Mouse (Mus musculus): ENCODE data around the gene Ehmt2. TPM values are rescaled to one million over a fixed set of nuclear protein-coding genes. Genes with fewer than 3 reads are reported as not detected.
A peak's percentile ranks its signal among the peaks of the same experiment; 100 is the strongest.

The Ehmt2 gene
- polyA plus RNA-seq, 1 experiment from 2014 or later, result 35.8 TPM

DNA sequence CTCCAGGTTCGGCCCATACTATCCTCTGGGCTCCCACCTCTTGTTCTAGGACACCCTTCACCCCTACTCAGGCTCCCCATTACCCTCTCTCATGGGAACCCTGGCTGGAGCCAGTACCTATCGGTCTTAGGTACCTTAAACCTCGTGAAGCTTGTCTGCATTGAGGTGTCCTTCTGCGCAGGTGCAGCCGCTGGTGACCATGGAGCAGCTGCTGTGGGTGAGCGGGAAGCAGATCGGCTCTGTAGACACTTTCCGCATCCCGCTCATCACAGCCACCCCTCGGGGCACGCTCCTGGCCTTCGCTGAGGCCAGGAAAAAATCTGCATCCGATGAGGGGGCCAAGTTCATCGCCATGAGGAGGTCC, 33.4 kb downstream of the Ehmt2 start:
- Histone ChIP-seq H3K4me1 (replicated peaks; ENCODE audit: control insufficient read depth, insufficient read depth, low read length) (no peaks in the 10 kb centered on the region), H3K36me3 (ENCODE audit: control insufficient read depth, insufficient read depth) (peaks cover 43% of the 10 kb centered on the region), H3K9ac (ENCODE audit: low read depth, low read length) (peak overlapping the region; percentile 77), H3K4me2 (replicated peaks; ENCODE audit: low read depth) (peak overlapping the region; percentile 95), H3K27me3 (replicated peaks; ENCODE audit: control insufficient read depth, insufficient read depth, low read length) (no peaks in the 10 kb centered on the region), H3K27ac (ENCODE audit: low read depth, low read length) (peak overlapping the region; percentile 80), H3K4me3 (ENCODE audit: low read depth, low read length) (peak overlapping the region; percentile 77), H3K9me3 (ENCODE audit: control insufficient read depth) (no peaks in the 10 kb centered on the region)
- ATAC-seq, result 0 out of 2 replicates have a peak, but pooled peaks have one; percentile 2
- TF ChIP-seq CTCF (IDR thresholded peaks at IDR 0.05; ENCODE audit: low read depth), result no peak
- 7% methylated on average over 14 of the region's 14 CpGs for WGBS

DNA sequence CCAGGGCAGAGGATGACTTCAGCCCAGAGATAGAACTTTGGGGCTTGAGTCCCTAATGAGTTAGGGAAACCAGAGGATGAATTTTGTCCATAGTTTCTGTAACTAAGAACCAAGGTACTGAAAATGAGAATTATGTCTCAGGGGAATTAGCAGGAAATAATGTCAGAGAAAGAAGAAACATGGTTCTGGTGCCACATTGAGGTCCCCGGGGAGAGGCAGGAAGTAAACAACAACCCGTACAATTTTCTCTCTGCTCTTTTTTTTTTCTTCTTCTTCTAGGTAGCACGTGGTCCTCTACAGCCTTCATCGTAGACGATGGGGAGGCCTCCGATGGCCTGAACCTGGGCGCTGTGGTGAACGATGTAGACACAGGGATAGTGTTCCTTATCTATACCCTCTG, 34.0 kb downstream of the Ehmt2 start:
- Histone ChIP-seq H3K4me3 (ENCODE audit: low read depth, low read length) (peak overlapping the region; percentile 77), H3K27ac (ENCODE audit: low read depth, low read length) (no peak overlapping the region), H3K27me3 (replicated peaks; ENCODE audit: control insufficient read depth, insufficient read depth, low read length) (no peaks in the 10 kb centered on the region), H3K4me1 (replicated peaks; ENCODE audit: control insufficient read depth, insufficient read depth, low read length) (no peaks in the 10 kb centered on the region), H3K9ac (ENCODE audit: low read depth, low read length) (peak overlapping the region; percentile 77; the same call in 1 of the 2 replicates), H3K9me3 (ENCODE audit: control insufficient read depth) (no peaks in the 10 kb centered on the region), H3K4me2 (replicated peaks; ENCODE audit: low read depth) (peak overlapping the region; percentile 95), H3K36me3 (ENCODE audit: control insufficient read depth, insufficient read depth) (peaks cover 43% of the 10 kb centered on the region)
- 36% methylated on average over 8 of the region's 8 CpGs for WGBS
- no peak for ATAC-seq
- no peak for TF ChIP-seq CTCF (IDR thresholded peaks at IDR 0.05; ENCODE audit: low read depth)

DNA sequence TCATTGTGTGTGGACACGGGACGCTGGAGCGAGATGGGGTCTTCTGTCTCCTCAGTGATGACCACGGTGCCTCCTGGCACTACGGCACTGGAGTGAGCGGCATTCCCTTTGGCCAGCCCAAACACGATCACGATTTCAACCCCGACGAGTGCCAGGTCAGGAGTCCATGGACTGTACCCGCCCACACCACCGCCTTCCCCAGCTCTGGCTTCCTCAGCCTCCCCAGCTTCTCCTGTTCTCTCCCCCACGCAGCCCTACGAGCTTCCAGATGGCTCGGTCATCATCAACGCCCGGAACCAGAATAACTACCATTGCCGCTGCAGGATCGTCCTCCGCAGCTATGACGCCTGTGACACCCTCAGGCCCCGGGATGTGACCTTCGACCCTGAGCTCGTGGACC, 35.8 kb downstream of the Ehmt2 start:
- Histone ChIP-seq H3K27ac (ENCODE audit: low read depth, low read length) (no peak overlapping the region), H3K9me3 (ENCODE audit: control insufficient read depth) (no peaks in the 10 kb centered on the region), H3K4me3 (ENCODE audit: low read depth, low read length) (peak overlapping the region; percentile 23), H3K27me3 (replicated peaks; ENCODE audit: control insufficient read depth, insufficient read depth, low read length) (no peaks in the 10 kb centered on the region), H3K4me1 (replicated peaks; ENCODE audit: control insufficient read depth, insufficient read depth, low read length) (no peaks in the 10 kb centered on the region), H3K36me3 (ENCODE audit: control insufficient read depth, insufficient read depth) (peaks cover 31% of the 10 kb centered on the region), H3K4me2 (replicated peaks; ENCODE audit: low read depth) (peak overlapping the region; percentile 95), H3K9ac (ENCODE audit: low read depth, low read length) (peak overlapping the region; percentile 2; the same call in 1 of the 2 replicates)
- no peak for ATAC-seq
- 62% methylated on average over 24 of the region's 24 CpGs for WGBS
- TF ChIP-seq CTCF (IDR thresholded peaks at IDR 0.05; ENCODE audit: low read depth), result no peak

DNA sequence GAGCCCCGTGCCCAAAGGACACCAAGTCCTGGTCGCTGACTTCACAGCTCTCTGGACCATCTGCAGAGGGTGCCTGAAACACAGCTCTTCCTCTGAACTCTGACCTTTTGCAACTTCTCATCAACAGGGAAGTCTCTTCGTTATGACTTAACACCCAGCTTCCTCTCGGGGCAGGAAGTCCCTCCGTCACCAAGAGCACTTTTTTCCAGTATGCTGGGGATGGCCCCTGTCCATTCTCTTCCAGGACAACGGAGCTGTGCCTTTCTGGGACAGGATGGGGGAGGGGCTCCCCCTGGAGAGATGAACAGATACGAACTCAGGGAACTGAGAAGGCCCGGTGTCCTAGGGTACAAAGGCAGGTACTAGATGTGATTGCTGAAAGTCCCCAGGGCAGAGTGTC, 36.6 kb downstream of the Ehmt2 start:
- Histone ChIP-seq H3K4me3 (ENCODE audit: low read depth, low read length) (peak overlapping the region; percentile 23; the same call in 1 of the 2 replicates), H3K4me2 (replicated peaks; ENCODE audit: low read depth) (peak overlapping the region; percentile 95), H3K9ac (ENCODE audit: low read depth, low read length) (peak overlapping the region; percentile 17; the same call in 1 of the 2 replicates), H3K27me3 (replicated peaks; ENCODE audit: control insufficient read depth, insufficient read depth, low read length) (no peaks in the 10 kb centered on the region), H3K36me3 (ENCODE audit: control insufficient read depth, insufficient read depth) (peaks cover 31% of the 10 kb centered on the region), H3K9me3 (ENCODE audit: control insufficient read depth) (no peaks in the 10 kb centered on the region), H3K4me1 (replicated peaks; ENCODE audit: control insufficient read depth, insufficient read depth, low read length) (no peaks in the 10 kb centered on the region), H3K27ac (ENCODE audit: low read depth, low read length) (0 out of 2 replicates have a peak overlapping the region, but pooled peaks have one; percentile 21)
- TF ChIP-seq CTCF (IDR thresholded peaks at IDR 0.05; ENCODE audit: low read depth), result no peak
- 42% methylated on average over 8 of the region's 8 CpGs for WGBS
- no peak for ATAC-seq

DNA sequence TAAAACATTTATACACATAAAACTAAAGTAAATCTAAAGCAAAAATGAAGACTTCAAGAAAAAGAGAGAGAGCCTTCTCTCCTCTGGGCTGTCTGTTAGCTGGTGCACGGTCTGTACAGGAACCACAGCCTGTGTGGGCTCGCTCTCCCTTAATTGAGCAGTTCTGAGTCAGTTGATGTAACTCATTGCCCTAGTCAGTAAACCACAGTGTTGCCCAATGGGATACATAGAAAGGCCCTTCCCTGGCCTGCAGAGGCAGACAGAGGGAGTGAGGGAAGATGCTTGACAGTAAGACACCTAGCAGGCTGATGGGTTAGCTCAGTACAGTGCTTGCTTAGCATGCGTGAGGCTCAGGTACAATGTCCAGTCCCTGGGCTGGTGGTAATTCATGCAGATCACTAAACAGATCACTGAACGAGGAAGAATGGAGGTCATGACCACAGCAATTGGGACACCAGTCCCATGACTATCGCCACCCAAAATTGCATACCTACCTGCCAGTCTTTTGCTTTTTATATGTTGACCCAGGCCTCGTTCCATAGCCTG, 39.8 kb downstream of the Ehmt2 start:
- Histone ChIP-seq H3K27me3 (replicated peaks; ENCODE audit: control insufficient read depth, insufficient read depth, low read length) (no peaks in the 10 kb centered on the region), H3K36me3 (ENCODE audit: control insufficient read depth, insufficient read depth) (peaks cover 26% of the 10 kb centered on the region), H3K4me2 (replicated peaks; ENCODE audit: low read depth) (no peak overlapping the region), H3K27ac (ENCODE audit: low read depth, low read length) (no peak overlapping the region), H3K4me1 (replicated peaks; ENCODE audit: control insufficient read depth, insufficient read depth, low read length) (0 out of 2 replicates have a peak, but pooled peaks cover 4% of the 10 kb centered on the region), H3K9ac (ENCODE audit: low read depth, low read length) (no peak overlapping the region), H3K4me3 (ENCODE audit: low read depth, low read length) (no peak overlapping the region), H3K9me3 (ENCODE audit: control insufficient read depth) (no peaks in the 10 kb centered on the region)
- ATAC-seq, result no peak
- no peak for TF ChIP-seq CTCF (IDR thresholded peaks at IDR 0.05; ENCODE audit: low read depth)
- WGBS, result 67% methylated on average over 6 of the region's 6 CpGs

DNA sequence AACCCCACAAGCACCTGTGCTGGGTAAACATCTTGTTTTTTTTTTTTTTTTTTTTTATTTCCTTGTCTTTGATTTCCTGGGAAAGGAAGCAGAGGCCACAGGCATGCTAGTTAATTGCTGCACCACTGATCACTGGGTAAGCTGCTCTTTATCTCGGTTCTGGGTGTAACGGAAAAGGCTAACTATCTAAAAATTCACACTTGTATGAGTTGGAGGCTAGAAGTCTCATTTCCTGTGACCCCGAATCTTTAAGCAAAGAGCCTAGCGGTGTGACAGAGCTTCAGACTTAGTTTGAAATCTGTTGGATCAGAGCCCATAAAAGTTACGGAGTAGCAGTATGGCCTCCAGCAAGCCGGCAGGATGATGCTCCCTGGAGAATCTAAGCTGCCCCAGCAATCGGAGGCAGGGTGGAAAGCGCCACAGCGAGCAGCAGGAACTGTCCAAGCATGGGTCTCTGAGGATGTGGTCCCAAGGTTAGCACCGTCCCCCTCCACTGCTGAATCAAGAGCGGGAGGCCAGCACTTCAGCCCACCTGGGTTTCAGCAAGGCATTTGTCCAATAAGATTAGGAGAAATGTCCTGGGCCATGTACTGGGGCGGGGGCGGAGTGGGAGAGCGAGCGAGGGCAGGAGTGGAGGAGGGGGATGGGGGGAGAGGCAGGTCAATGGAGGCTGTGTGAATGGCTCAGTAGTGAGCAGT, 43.2 kb downstream of the Ehmt2 start:
- H3K4me2 ChIP-seq (replicated peaks; ENCODE audit: low read depth), result peak overlapping the region; percentile 60
- H3K4me1 ChIP-seq (replicated peaks; ENCODE audit: control insufficient read depth, insufficient read depth, low read length), result peaks cover 7% of the 10 kb centered on the region; the same call in 1 of the 2 replicates
- H3K4me3 ChIP-seq (ENCODE audit: low read depth, low read length), result peak overlapping the region; percentile 16
- no peaks in the 10 kb centered on the region for H3K9me3 ChIP-seq (ENCODE audit: control insufficient read depth)
- H3K9ac ChIP-seq (ENCODE audit: low read depth, low read length), result no peak overlapping the region
- H3K27me3 ChIP-seq (replicated peaks; ENCODE audit: control insufficient read depth, insufficient read depth, low read length), result no peaks in the 10 kb centered on the region
- H3K27ac ChIP-seq (ENCODE audit: low read depth, low read length), result peak overlapping the region; percentile 50
- no peaks in the 10 kb centered on the region for H3K36me3 ChIP-seq (ENCODE audit: control insufficient read depth, insufficient read depth)
- 13% methylated on average over 15 of the region's 15 CpGs for WGBS
- no peak for TF ChIP-seq CTCF (IDR thresholded peaks at IDR 0.05; ENCODE audit: low read depth)
- no peak for ATAC-seq
